Mouse (Mus musculus) thymus, adult 2 months (tissue): ENCODE results near the gene Tpcn1.

Experiments used
- CTCF ChIP-seq: fragments of 200-500 bp; IDR thresholded peaks from 2 replicates; pipeline ENCODE4 v1.5.1; 2012; ENCODE audit warnings: mild to moderate bottlenecking, control low read depth, low read length, moderate library complexity, borderline replicate concordance; ENCODE audit not compliant: control insufficient read depth, poor library complexity, insufficient read depth; ENCODE audit errors: extremely low read depth
- POLR2A ChIP-seq: fragments of 200-500 bp; IDR thresholded peaks from 2 replicates; pipeline ENCODE4 v1.6.1; 2012; ENCODE audit warnings: mild to moderate bottlenecking, low read length, control low read depth, moderate library complexity; ENCODE audit not compliant: control insufficient read depth, poor library complexity, insufficient read depth; ENCODE audit errors: extremely low read depth

- TF ChIP-seq POLR2A (no peak), CTCF (no peak)
Observed at GRCm38 (mm10) chr5:120627515-120628300, 39.2 kb upstream of the Tpcn1 start.
